ENCODE assay signal across 9 mouse cellular contexts in genomic region chr6:114882212-114882611, GRCm38 (mm10).
DNase-seq lines count a peak whose midpoint lies in the region; ATAC-seq lines count a peak whose summit lies in the region.
"Had no signal": no experiment of that assay in that cellular context is flagged by ENCODE, and none has a peak within 500 bp of the region (broad histone marks: within the 10 kb centered on the region; RNA-seq: fewer than 3 reads in every experiment).

No protein-coding gene starts in this region.

- 40% methylated on average over 5 of the region's 5 CpGs for WGBS in kidney, embryonic 15.5 days
- WGBS in forebrain, embryonic 10.5 days: 42% methylated on average over 5 of the region's 5 CpGs
- 23% methylated on average over 5 of the region's 5 CpGs for WGBS in hindbrain, embryonic 15.5 days
- 20% methylated on average over 5 of the region's 5 CpGs for WGBS in midbrain, embryonic 16.5 days

- no peak for ATAC-seq in kidney, embryonic 15.5 days (replicated peaks; ENCODE audit: low FRiP score)
- no peak for ATAC-seq in hindbrain, embryonic 15.5 days (ENCODE audit: low FRiP score, low read depth)
- no peak for ATAC-seq in midbrain, embryonic 16.5 days
- ATAC-seq in erythroblast, adult 5-6 weeks (replicated peaks; ENCODE audit: low FRiP score, poor library complexity, severe bottlenecking): no peak

- no peak overlapping the region for H3K4me3 ChIP-seq in kidney, embryonic 15.5 days (replicated peaks)
- peak overlapping the region; percentile 34 for H3K4me3 ChIP-seq in forebrain, embryonic 10.5 days
- H3K4me3 ChIP-seq in hindbrain, embryonic 15.5 days: no peak overlapping the region
- no peak overlapping the region for H3K4me3 ChIP-seq in midbrain, embryonic 16.5 days (ENCODE audit: low read depth, low read length)

- H3K4me1 ChIP-seq in kidney, embryonic 15.5 days: peaks cover 98% of the 10 kb centered on the region
- peaks cover 98% of the 10 kb centered on the region for H3K4me1 ChIP-seq in forebrain, embryonic 10.5 days
- peaks cover 95% of the 10 kb centered on the region for H3K4me1 ChIP-seq in hindbrain, embryonic 15.5 days (replicated peaks)
- H3K4me1 ChIP-seq in midbrain, embryonic 16.5 days (ENCODE audit: control insufficient read depth, insufficient read depth, low read length): peaks cover 41% of the 10 kb centered on the region

- peak overlapping the region; percentile 96 for H3K27ac ChIP-seq in kidney, embryonic 15.5 days
- H3K27ac ChIP-seq in forebrain, embryonic 10.5 days: peak overlapping the region; percentile 96
- peak overlapping the region; percentile 90 for H3K27ac ChIP-seq in hindbrain, embryonic 15.5 days (replicated peaks)
- peak overlapping the region; percentile 89 for H3K27ac ChIP-seq in midbrain, embryonic 16.5 days (ENCODE audit: low read length)

- 0 out of 2 replicates have a peak overlapping the region, but pooled peaks have one; percentile 31 for H3K9ac ChIP-seq in kidney, embryonic 15.5 days
- no peak overlapping the region for H3K9ac ChIP-seq in hindbrain, embryonic 15.5 days
- peak overlapping the region; percentile 48 for H3K9ac ChIP-seq in midbrain, embryonic 16.5 days (ENCODE audit: low read depth, low read length)

- DNase-seq in kidney, postnatal 10 days: no peak
- no peak for DNase-seq in forebrain, embryonic 10.5 days (ENCODE audit: extremely low spot score, low spot score)
- DNase-seq in layer of hippocampus, postnatal 25 days (ENCODE audit: extremely low spot score in 1 of 2, low spot score in 1 of 2): no peak
- no peak for DNase-seq in retina, postnatal 1 day
- DNase-seq: right cerebral cortex, postnatal 4 days had no signal

- no peaks in the 10 kb centered on the region for H3K9me3 ChIP-seq in kidney, embryonic 15.5 days (replicated peaks)
- peaks cover 3% of the 10 kb centered on the region; the same call in 1 of the 2 replicates for H3K9me3 ChIP-seq in forebrain, embryonic 10.5 days
- H3K9me3 ChIP-seq in hindbrain, embryonic 15.5 days: no peaks in the 10 kb centered on the region
- H3K9me3 ChIP-seq in midbrain, embryonic 16.5 days (replicated peaks; ENCODE audit: control insufficient read depth, low read length, poor library complexity, severe bottlenecking): no peaks in the 10 kb centered on the region

- H3K36me3 ChIP-seq in kidney, embryonic 15.5 days: peaks cover 15% of the 10 kb centered on the region
- H3K36me3 ChIP-seq in forebrain, embryonic 10.5 days (replicated peaks): peaks cover 51% of the 10 kb centered on the region
- no peaks in the 10 kb centered on the region for H3K36me3 ChIP-seq in hindbrain, embryonic 15.5 days
- no peaks in the 10 kb centered on the region for H3K36me3 ChIP-seq in midbrain, embryonic 16.5 days (ENCODE audit: control insufficient read depth, insufficient read depth, low read length)

- H3K4me2 ChIP-seq in kidney, embryonic 15.5 days: peak overlapping the region; percentile 36
- peak overlapping the region; percentile 25 for H3K4me2 ChIP-seq in hindbrain, embryonic 15.5 days
- H3K4me2 ChIP-seq in midbrain, embryonic 16.5 days (ENCODE audit: low read length): 0 out of 2 replicates have a peak overlapping the region, but pooled peaks have one; percentile 3

- no peaks in the 10 kb centered on the region for H3K27me3 ChIP-seq in kidney, embryonic 15.5 days
- H3K27me3 ChIP-seq in forebrain, embryonic 10.5 days (ENCODE audit: poor library complexity, severe bottlenecking): no peaks in the 10 kb centered on the region
- H3K27me3 ChIP-seq in hindbrain, embryonic 15.5 days: no peaks in the 10 kb centered on the region
- no peaks in the 10 kb centered on the region for H3K27me3 ChIP-seq in midbrain, embryonic 16.5 days (ENCODE audit: control insufficient read depth, insufficient read depth, low read depth, low read length)
